Mouse (Mus musculus) spleen, adult 2 months (tissue): ENCODE measurements around the gene Ptch1. TPM values are rescaled to one million over a fixed set of nuclear protein-coding genes. Genes with fewer than 3 reads are reported as not detected.

Source experiments
- DNase-seq, 2 experiments: peaks; one replicate each; pipeline versions ENCODE4 v3.0.0 to v3.0.0-alpha.2; 2012 to 2021; ENCODE audit warnings: low spot score in 2 of 2, low read depth in 1 of 2
- H3K27ac ChIP-seq: fragments of 200-500 bp; 2 replicates; pipeline ENCODE4 v1.5.1; 2012; ENCODE audit warnings: low read length, inconsistent platforms; ENCODE audit not compliant: insufficient read depth
- H3K27me3 ChIP-seq: fragments of 200-500 bp; 2 replicates; pipeline ENCODE4 v1.6.1; 2012; ENCODE audit warnings: mild to moderate bottlenecking, moderate library complexity, low read length, inconsistent platforms; ENCODE audit not compliant: control insufficient read depth, insufficient read depth
- H3K36me3 ChIP-seq: fragments of 200-500 bp; 2 replicates; pipeline ENCODE4 v1.6.1; 2012; ENCODE audit warnings: mild to moderate bottlenecking, low read length, inconsistent platforms; ENCODE audit not compliant: control insufficient read depth, insufficient read depth
- H3K4me1 ChIP-seq: fragments of 200-500 bp; 2 replicates; pipeline ENCODE4 v1.6.1; 2011; ENCODE audit warnings: inconsistent platforms; ENCODE audit not compliant: control insufficient read depth, insufficient read depth, insufficient read length
- H3K4me3 ChIP-seq: fragments of 200-500 bp; 2 replicates; pipeline ENCODE4 v1.5.1; 2011; ENCODE audit warnings: mild to moderate bottlenecking, inconsistent platforms; ENCODE audit not compliant: insufficient read depth, insufficient read length; ENCODE audit errors: extremely low read depth
- CTCF ChIP-seq: fragments of 200-500 bp; IDR thresholded peaks from 2 replicates; pipeline ENCODE4 v1.5.1; 2011; ENCODE audit warnings: mild to moderate bottlenecking, inconsistent platforms; ENCODE audit not compliant: insufficient read depth, insufficient read length, insufficient replicate concordance; ENCODE audit errors: extremely low read depth
- POLR2A ChIP-seq: fragments of 200-500 bp; IDR thresholded peaks from 2 replicates; pipeline ENCODE4 v1.6.1; 2011; ENCODE audit warnings: low read depth, low read length, inconsistent platforms
- whole genome bisulfite sequencing: fragments of 180-500 bp; shearing (Covaris S2); methylation state at CpG from one replicate; pipeline ENCODE4 v1.1.7; 2018; 5-methylcytosine and 5-hydroxymethylcytosine counted together
- polyA plus RNA-seq: library from polyadenylated mRNA; depleted of rRNA; stranded (reverse); fragments of >200 nt; gene quantifications from 2 replicates; pipeline ENCODE4 v1.2.3, GENCODE M21; 2012; rRNA removed

Ptch1 gene
- 8.2 and 12.6 TPM in 2 replicates for polyA plus RNA-seq

- DNase-seq, result no peak
- Histone ChIP-seq H3K4me1 (peaks cover 11% of the 10 kb centered on the region), H3K4me3 (peak within 1 kb of the TSS; percentile 58), H3K27me3 (peaks cover 27% of the 10 kb centered on the region), H3K36me3 (no peaks in the 10 kb centered on the region), H3K27ac (no peak within 1 kb of the TSS)
- WGBS, result 2% methylated on average over 43 of the region's 44 CpGs
- TF ChIP-seq POLR2A, result no peak
- TF ChIP-seq CTCF, result no peak
Measured at GRCm38 (mm10) chr13:63573256-63573835, at the start of gene Ptch1. Gene Ptch1 (minus strand): TSS chr13:63573598.

GRCm38 (mm10) chr13:63621301-63621700 is 47.9 kb upstream of the Ptch1 start:
- no peak overlapping the region for H3K27ac ChIP-seq
- H3K4me3 ChIP-seq, result no peak overlapping the region
- no peak for DNase-seq
- no peaks in the 10 kb centered on the region for H3K4me1 ChIP-seq
- H3K27me3 ChIP-seq, result no peaks in the 10 kb centered on the region
- no peaks in the 10 kb centered on the region for H3K36me3 ChIP-seq
- no peak for TF ChIP-seq POLR2A
- no peak for TF ChIP-seq CTCF
- WGBS, result 70% methylated on average over 3 of the region's 3 CpGs

GRCm38 (mm10) chr13:63613201-63613600 is 39.8 kb upstream of the Ptch1 start:
- TF ChIP-seq CTCF, result no peak
- TF ChIP-seq POLR2A, result no peak
- DNase-seq, result no peak
- no peaks in the 10 kb centered on the region for H3K27me3 ChIP-seq
- no peak overlapping the region for H3K4me3 ChIP-seq
- H3K36me3 ChIP-seq, result no peaks in the 10 kb centered on the region
- H3K27ac ChIP-seq, result no peak overlapping the region
- no peaks in the 10 kb centered on the region for H3K4me1 ChIP-seq
- WGBS, result 88% methylated on average over 2 of the region's 2 CpGs

- TF ChIP-seq CTCF, result no peak
- TF ChIP-seq POLR2A, result no peak
- DNase-seq, result no peak
- Histone ChIP-seq H3K4me3 (no peak overlapping the region), H3K36me3 (no peaks in the 10 kb centered on the region), H3K4me1 (no peaks in the 10 kb centered on the region), H3K27me3 (no peaks in the 10 kb centered on the region), H3K27ac (no peak overlapping the region)
- 40% methylated on average over 10 of the region's 10 CpGs for WGBS
Measured at GRCm38 (mm10) chr13:63609734-63610133, 36.3 kb upstream of the Ptch1 start.

GRCm38 (mm10) chr13:63597593-63597992 is 24.2 kb upstream of the Ptch1 start:
- WGBS, result 86% methylated on average over 3 of the region's 3 CpGs
- H3K27ac ChIP-seq, result no peak overlapping the region

GRCm38 (mm10) chr13:63595869-63596268 is 22.5 kb upstream of the Ptch1 start:
- TF ChIP-seq CTCF (no peak), POLR2A (no peak)
- DNase-seq, result no peak
- WGBS, result 41% methylated on average over 7 of the region's 7 CpGs
- H3K27me3 ChIP-seq, result no peaks in the 10 kb centered on the region
- no peak overlapping the region for H3K27ac ChIP-seq
- no peaks in the 10 kb centered on the region for H3K36me3 ChIP-seq
- no peaks in the 10 kb centered on the region for H3K4me1 ChIP-seq
- H3K4me3 ChIP-seq, result no peak overlapping the region

More at GRCm38 (mm10) chr13:63597593-63597992, 24.2 kb upstream of the Ptch1 start:
- Histone ChIP-seq H3K4me3 (no peak overlapping the region), H3K4me1 (no peaks in the 10 kb centered on the region), H3K36me3 (no peaks in the 10 kb centered on the region), H3K27me3 (no peaks in the 10 kb centered on the region)
- DNase-seq, result no peak
- TF ChIP-seq CTCF (no peak), POLR2A (no peak)

- no peak for DNase-seq
- Histone ChIP-seq H3K4me3 (no peak overlapping the region), H3K27ac (no peak overlapping the region), H3K36me3 (no peaks in the 10 kb centered on the region), H3K27me3 (no peaks in the 10 kb centered on the region), H3K4me1 (no peaks in the 10 kb centered on the region)
- TF ChIP-seq POLR2A (no peak), CTCF (no peak)
- WGBS, result 93% methylated on average over 13 of the region's 13 CpGs
Measured at GRCm38 (mm10) chr13:63593469-63594050, 20.2 kb upstream of the Ptch1 start.
